Mouse (Mus musculus) thymus, adult 2 months (tissue): ENCODE results near the gene Frmd4a. TPM values are rescaled to one million over a fixed set of nuclear protein-coding genes. Genes with fewer than 3 reads are reported as not detected.

Experiments
- DNase-seq: peaks from one replicate; pipeline ENCODE4 v3.0.0; 2021
- H3K27ac ChIP-seq: fragments of 200-500 bp; 2 replicates; pipeline ENCODE4 v1.5.1; 2012; ENCODE audit warnings: low read length, control low read depth; ENCODE audit not compliant: control insufficient read depth, insufficient read depth
- H3K27me3 ChIP-seq: fragments of 200-500 bp; 2 replicates; pipeline ENCODE4 v1.6.1; 2012; ENCODE audit warnings: mild to moderate bottlenecking, low read length, moderate library complexity, mixed read lengths; ENCODE audit not compliant: control insufficient read depth, insufficient read depth
- H3K36me3 ChIP-seq: fragments of 200-500 bp; 2 replicates; pipeline ENCODE4 v1.6.1; 2012; ENCODE audit warnings: mild to moderate bottlenecking, low read length, moderate library complexity; ENCODE audit not compliant: control insufficient read depth, insufficient read depth
- H3K4me1 ChIP-seq: fragments of 200-500 bp; replicated peaks from 2 replicates; pipeline ENCODE4 v1.6.1; 2012; ENCODE audit warnings: low read length; ENCODE audit not compliant: control insufficient read depth, insufficient read depth
- H3K4me3 ChIP-seq: fragments of 200-500 bp; 2 replicates; pipeline ENCODE4 v1.5.1; 2012; ENCODE audit warnings: mild to moderate bottlenecking, low read length, control low read depth, moderate library complexity; ENCODE audit not compliant: control insufficient read depth, insufficient read depth
- CTCF ChIP-seq: fragments of 200-500 bp; IDR thresholded peaks from 2 replicates; pipeline ENCODE4 v1.5.1; 2012; ENCODE audit warnings: mild to moderate bottlenecking, control low read depth, low read length, moderate library complexity, borderline replicate concordance; ENCODE audit not compliant: control insufficient read depth, poor library complexity, insufficient read depth; ENCODE audit errors: extremely low read depth
- POLR2A ChIP-seq: fragments of 200-500 bp; IDR thresholded peaks from 2 replicates; pipeline ENCODE4 v1.6.1; 2012; ENCODE audit warnings: mild to moderate bottlenecking, low read length, control low read depth, moderate library complexity; ENCODE audit not compliant: control insufficient read depth, poor library complexity, insufficient read depth; ENCODE audit errors: extremely low read depth
- WGBS: fragments of 180-500 bp; shearing (Covaris S2); methylation state at CpG from one replicate; pipeline ENCODE4 v1.1.7; 2018; 5-methylcytosine and 5-hydroxymethylcytosine counted together
- polyA plus RNA-seq: library from polyadenylated mRNA; depleted of rRNA; stranded (reverse); fragments of >200 nt; gene quantifications from 2 replicates; pipeline ENCODE4 v1.2.3, GENCODE M21; 2012

Frmd4a gene
- polyA plus RNA-seq, 1 experiment, result 17.5 TPM

DNA sequence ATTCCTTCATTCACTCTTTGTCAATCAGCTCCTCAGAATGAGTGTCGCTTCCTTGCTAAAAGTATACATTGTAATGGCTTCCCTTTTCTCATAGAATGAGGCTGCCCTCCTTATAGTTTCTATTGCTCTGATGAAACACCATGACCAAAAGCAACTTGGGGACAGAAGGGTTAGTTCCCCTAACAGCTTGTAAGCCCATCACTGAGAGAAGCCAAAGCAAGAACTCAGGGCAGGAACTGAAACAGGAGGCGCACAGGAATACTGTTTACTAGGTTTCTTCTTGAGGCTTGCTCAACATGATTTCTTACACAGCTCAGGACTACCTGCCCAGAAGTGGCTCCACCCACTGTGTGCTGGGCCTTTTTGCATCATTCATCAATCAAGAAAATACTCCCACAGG is 273.0 kb downstream of the Frmd4a start:
- TF ChIP-seq CTCF (no peak), POLR2A (no peak)
- WGBS, result 99% methylated on average over 2 of the region's 2 CpGs
- H3K27ac ChIP-seq, result no peak overlapping the region
- no peak for DNase-seq
- no peaks in the 10 kb centered on the region for H3K27me3 ChIP-seq
- no peaks in the 10 kb centered on the region for H3K36me3 ChIP-seq
- no peaks in the 10 kb centered on the region for H3K4me1 ChIP-seq
- no peak overlapping the region for H3K4me3 ChIP-seq

DNA sequence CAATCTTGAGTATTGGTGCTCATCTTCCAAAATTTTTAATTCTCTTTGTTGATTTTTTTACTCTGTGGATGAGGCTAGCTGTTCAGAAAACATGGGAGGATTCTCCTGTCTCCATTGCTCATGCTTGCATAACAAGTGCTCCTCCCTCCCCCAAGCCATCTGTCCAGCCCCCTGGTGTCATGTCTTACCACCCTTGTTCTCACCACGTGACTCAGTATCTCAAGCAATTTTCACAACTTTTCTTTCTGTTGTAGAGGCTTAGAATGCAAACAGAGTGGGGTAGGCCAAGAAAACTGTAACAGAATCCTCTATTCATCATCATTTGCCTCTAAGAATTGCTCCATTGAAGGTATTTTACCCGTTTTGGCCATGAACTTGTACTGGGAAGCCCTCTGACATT is 273.6 kb downstream of the Frmd4a start:
- 71% methylated on average over 2 of the region's 2 CpGs for WGBS

DNA sequence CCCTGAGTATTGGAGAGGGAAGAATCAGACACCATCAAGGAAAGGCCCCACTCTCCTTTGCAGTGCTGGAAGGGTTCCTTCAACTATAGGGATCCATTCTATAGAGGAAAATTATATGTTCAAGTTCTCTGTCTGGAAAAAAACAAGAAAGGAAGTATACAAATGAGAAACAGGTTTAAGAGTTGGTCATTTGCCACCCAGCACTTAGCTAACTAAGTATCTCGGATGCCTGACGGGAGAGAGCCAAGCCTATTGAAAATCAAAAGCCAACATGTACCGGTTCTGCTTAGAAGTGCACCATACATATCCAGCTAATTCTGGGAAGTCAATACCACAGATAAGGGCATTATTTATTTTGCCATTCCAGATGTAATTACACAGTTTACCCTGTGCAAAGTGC is 274.2 kb downstream of the Frmd4a start:
- TF ChIP-seq POLR2A, result no peak
- TF ChIP-seq CTCF, result no peak
- 95% methylated on average over 3 of the region's 3 CpGs for WGBS
- no peaks in the 10 kb centered on the region for H3K27me3 ChIP-seq
- H3K27ac ChIP-seq, result no peak overlapping the region
- H3K4me1 ChIP-seq, result no peaks in the 10 kb centered on the region
- H3K36me3 ChIP-seq, result no peaks in the 10 kb centered on the region
- DNase-seq, result no peak
- no peak overlapping the region for H3K4me3 ChIP-seq

More for the DNA sequence above, 273.6 kb downstream of the Frmd4a start:
- H3K27me3 ChIP-seq, result no peaks in the 10 kb centered on the region
- H3K27ac ChIP-seq, result no peak overlapping the region
- no peaks in the 10 kb centered on the region for H3K36me3 ChIP-seq
- no peaks in the 10 kb centered on the region for H3K4me1 ChIP-seq
- no peak overlapping the region for H3K4me3 ChIP-seq
- TF ChIP-seq CTCF, result no peak
- no peak for TF ChIP-seq POLR2A
- DNase-seq, result no peak

DNA sequence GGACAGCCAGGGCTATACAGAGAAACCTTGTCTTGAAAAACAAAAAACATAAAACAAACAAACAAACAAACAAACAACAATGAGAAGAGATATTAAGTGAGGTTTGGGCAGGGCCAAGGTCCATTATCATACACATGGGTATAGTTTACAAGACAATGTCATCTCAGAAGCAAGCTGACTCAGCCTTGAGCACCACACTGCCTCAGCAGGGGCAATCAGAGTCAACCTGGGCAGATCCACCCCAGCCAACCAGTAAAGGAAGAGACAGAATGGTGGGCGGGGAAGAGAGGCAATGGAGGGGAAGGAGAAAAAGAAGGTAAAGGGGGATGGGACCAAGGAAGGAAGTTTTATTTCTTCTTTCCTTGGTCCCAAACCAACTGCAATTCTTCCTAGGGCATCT is 276.2 kb downstream of the Frmd4a start:
- H3K36me3 ChIP-seq, result no peaks in the 10 kb centered on the region
- no peak for DNase-seq
- H3K4me1 ChIP-seq, result no peaks in the 10 kb centered on the region
- TF ChIP-seq POLR2A, result no peak
- H3K27ac ChIP-seq, result no peak overlapping the region
- WGBS, result 100% methylated on average over 1 of the region's 1 CpGs
- H3K27me3 ChIP-seq, result no peaks in the 10 kb centered on the region
- no peak overlapping the region for H3K4me3 ChIP-seq

DNA sequence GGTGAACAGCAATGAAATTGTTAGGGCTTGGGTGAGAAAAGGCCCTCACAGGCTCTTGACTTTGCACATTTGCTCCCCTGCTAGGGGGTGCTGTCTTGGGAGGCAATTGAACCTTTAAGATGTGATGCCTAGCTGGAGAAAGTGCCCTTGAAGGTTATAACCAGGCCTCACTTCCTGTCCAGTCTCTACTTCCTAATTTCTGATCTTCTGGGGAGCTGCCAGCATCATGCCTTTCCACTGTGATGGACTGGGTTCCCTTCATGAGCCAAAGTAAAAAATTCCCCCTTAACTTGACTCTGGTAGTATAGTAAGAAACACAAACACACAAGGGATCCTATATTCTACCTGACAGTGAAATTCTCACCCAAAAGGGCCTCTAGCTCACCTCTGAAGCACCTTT is 278.1 kb downstream of the Frmd4a start:
- H3K27me3 ChIP-seq, result no peaks in the 10 kb centered on the region
- no peak for TF ChIP-seq POLR2A
- no peak for TF ChIP-seq CTCF
- no peak overlapping the region for H3K27ac ChIP-seq
- H3K4me3 ChIP-seq, result no peak overlapping the region
- H3K36me3 ChIP-seq, result no peaks in the 10 kb centered on the region
- H3K4me1 ChIP-seq, result no peaks in the 10 kb centered on the region
- no peak for DNase-seq

DNA sequence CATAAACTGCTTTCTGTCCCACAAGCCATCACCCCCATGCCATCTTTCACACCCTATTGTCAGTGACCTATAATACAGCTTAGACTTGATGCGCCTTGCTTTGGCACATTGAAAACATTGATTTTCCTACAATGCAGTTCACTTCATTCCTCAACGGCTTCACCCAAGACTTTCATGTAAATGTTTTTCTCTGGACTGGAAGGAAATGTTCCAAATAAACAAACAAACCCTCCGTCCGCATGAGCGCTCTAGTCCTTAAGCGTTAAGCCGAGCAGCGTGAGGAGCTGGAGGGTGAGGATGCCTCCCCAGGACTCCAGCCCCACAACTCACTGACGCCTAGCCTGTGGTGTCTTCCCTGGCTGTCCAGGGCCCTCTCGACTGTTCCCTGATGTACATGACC is 279.4 kb downstream of the Frmd4a start:
- Histone ChIP-seq H3K36me3 (no peaks in the 10 kb centered on the region), H3K27ac (no peak overlapping the region), H3K4me3 (no peak overlapping the region), H3K27me3 (no peaks in the 10 kb centered on the region), H3K4me1 (no peaks in the 10 kb centered on the region)
- 97% methylated on average over 10 of the region's 10 CpGs for WGBS
- TF ChIP-seq POLR2A (no peak), CTCF (no peak)
- DNase-seq, result no peak
